Mouse (Mus musculus): ENCODE measurements around the gene Pno1.

- no peak for TF ChIP-seq CTCF (IDR thresholded peaks at IDR 0.05; ENCODE audit: extremely low read depth, insufficient read depth, insufficient read length, insufficient replicate concordance)
- TF ChIP-seq POLR2A (IDR thresholded peaks at IDR 0.05; ENCODE audit: low read depth, low read length), result peak; percentile 58
Observed at GRCm38 (mm10) chr11:17257443-17257842, 46.1 kb upstream of the Pno1 start, which contains the start of gene C1d.

Data from spleen, adult 2 months (tissue).